Mouse (Mus musculus): ENCODE data around the gene Fam117b.

The Fam117b gene

GRCm38 (mm10) chr1:59912413-59913157, at the start of gene Fam117b:
Gene Fam117b (plus strand): TSS chr1:59913006.
- peak; percentile 100 for DNase-seq (ENCODE audit: low read depth, low spot score)

DNA sequence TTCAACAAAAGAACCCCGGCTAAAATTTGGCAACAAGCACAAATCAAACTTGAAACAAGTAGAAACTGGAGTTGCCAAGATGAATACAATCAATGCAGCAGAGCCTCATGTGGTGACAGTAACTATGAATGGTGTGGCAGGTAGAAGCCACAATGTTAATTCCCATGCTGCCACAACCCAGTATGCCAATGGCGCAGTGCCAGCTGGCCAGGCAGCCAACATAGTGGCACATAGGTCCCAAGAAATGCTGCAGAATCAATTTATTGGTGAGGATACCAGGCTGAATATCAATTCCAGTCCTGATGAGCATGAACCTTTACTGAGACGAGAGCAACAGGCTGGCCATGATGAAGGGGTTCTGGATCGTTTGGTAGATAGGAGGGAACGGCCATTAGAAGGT, 44.8 kb upstream of the Fam117b start:
- no peak for DNase-seq (ENCODE audit: low read depth, low spot score)

- no peak for DNase-seq (ENCODE audit: low read depth, low spot score)
Measured at GRCm38 (mm10) chr1:59874023-59874422, 38.8 kb upstream of the Fam117b start.

DNA sequence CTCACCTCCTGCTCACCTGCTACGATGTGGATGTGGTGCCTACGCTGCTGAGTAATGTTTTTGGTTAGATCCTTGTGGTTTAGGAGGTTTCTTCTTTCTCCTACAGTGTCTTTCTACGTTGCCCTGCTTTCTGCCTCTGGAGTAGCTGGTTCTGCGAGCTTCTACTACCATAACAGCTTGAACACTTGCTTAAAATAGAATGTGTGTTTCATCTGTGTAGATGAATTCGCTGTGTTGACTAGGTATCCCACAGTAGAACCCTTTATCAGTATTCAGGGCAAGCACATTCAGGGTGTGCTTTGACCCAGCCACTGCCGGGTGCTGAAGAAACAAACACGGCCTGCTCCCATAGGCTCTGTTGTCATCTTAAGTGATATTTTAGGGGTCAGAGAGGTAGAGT, 34.7 kb upstream of the Fam117b start:
- no peak for DNase-seq (ENCODE audit: low read depth, low spot score)

- peak; percentile 70 for DNase-seq (ENCODE audit: low read depth, low spot score)
Measured at GRCm38 (mm10) chr1:59883349-59884134, 29.3 kb upstream of the Fam117b start.

DNA sequence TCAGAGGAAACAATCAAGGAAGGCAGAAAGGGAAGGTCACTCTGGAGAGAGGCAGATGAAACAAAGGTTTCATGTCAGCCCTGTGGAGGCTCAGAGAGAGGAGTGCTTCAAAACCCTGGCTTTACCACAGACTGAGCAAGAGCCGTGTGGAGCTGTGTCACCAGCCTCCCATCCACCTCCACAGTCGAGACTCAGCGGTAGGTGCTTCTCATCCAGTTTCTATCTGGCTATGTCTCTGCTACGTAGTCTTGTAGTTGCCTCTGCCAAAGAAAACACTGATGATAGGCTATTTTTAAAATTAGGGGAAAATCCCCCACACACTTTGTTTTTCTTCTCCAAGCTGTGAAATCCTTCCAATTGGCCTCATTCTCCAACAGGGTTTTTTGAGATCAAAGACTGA, 25.9 kb upstream of the Fam117b start:
- no peak for DNase-seq (ENCODE audit: low read depth, low spot score)

DNA sequence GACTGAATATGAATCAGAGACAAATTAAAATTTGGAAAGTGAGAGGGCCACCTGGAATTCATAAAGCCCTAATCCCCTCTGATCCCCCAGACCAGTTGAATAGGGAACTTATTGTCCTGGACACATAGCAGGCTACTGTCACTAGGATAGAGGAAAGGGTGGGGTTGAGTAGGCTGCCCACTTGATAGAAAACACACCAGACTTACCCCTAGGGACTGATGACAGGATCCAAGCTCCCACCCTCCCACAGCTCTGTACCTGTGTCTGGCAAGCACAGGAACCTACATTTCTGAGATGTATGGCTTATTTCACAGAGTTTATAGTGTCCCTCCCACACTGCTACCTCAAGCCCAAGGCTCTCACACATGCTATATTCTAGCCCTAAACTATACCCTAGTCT, 24.8 kb upstream of the Fam117b start:
- DNase-seq (ENCODE audit: low read depth, low spot score), result no peak

DNA sequence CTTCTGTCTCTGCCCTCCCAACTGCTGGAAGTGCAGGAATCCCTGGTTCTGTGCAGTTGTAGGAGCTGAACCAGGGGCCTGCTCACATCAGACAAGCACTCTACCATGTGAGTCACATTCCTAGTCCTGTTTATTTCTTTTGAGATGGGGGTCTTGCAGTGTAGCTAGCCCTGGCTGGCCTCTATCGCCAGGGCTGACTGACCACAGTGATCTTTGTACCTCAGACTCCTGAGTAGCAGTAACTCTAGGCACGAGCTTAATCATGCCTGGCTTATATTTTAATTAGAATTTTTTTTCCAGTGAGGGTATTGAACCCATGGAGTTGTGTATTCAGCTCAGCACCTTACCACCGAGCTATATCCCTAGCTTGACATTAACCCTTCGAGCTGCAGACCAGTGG, 21.6 kb upstream of the Fam117b start:
- DNase-seq (ENCODE audit: low read depth, low spot score), result no peak

GRCm38 (mm10) chr1:59892777-59893176, 20.0 kb upstream of the Fam117b start:
- peak; percentile 48 for DNase-seq (ENCODE audit: low read depth, low spot score)

GRCm38 (mm10) chr1:59894025-59894424, 18.8 kb upstream of the Fam117b start:
- no peak for DNase-seq (ENCODE audit: low read depth, low spot score)

- no peak for DNase-seq (ENCODE audit: low read depth, low spot score)
Measured at GRCm38 (mm10) chr1:59895456-59895855, 17.4 kb upstream of the Fam117b start.

GRCm38 (mm10) chr1:59897147-59897798, 15.5 kb upstream of the Fam117b start:
- no peak for DNase-seq (ENCODE audit: low read depth, low spot score)

- DNase-seq (ENCODE audit: low read depth, low spot score), result no peak
Measured at GRCm38 (mm10) chr1:59899679-59900078, 13.1 kb upstream of the Fam117b start.

GRCm38 (mm10) chr1:59901082-59901876, 11.5 kb upstream of the Fam117b start:
- no peak for DNase-seq (ENCODE audit: low read depth, low spot score)

DNA sequence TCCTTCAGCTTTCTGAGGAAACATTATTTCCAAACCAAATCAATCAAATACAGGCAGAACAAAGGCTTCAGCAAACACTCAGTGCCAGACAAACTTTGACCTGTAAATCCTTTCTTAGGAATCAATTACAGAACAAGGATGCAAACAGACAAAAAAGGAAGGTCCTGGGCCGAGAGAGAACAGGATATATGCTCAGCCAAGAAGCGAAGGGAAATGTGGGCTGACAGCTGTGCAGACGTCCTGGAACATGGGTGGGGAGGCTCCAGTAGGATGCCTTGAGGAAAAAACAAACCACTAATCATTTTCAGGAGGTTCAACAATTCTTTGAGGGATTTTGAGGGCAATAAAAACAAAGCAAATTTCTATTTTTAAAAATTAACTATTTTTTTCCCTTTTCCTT, 10.2 kb upstream of the Fam117b start:
- DNase-seq (ENCODE audit: low read depth, low spot score), result no peak

- DNase-seq (ENCODE audit: low read depth, low spot score), result no peak
Measured at GRCm38 (mm10) chr1:59904630-59905295, 8.0 kb upstream of the Fam117b start.

DNA sequence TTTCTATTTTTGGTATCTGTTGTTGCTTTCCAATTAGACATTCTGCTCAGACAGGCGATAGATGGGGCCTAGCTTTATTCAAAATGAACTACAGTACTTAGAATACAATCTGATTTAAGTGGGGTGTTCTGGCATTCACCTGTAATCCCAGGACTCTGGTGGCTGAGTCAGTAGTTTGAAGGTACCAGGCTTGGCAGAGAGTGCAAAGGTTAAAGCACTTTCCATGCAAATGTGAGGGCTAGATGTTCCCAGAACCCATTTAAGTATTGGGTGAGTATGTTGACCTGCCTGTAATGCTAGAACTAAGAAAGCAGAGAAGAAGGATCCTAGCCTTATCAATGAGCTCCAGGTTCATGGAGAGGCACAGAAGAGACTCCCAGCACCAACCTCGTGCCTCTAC, 6.9 kb upstream of the Fam117b start:
- DNase-seq (ENCODE audit: low read depth, low spot score), result no peak

DNA sequence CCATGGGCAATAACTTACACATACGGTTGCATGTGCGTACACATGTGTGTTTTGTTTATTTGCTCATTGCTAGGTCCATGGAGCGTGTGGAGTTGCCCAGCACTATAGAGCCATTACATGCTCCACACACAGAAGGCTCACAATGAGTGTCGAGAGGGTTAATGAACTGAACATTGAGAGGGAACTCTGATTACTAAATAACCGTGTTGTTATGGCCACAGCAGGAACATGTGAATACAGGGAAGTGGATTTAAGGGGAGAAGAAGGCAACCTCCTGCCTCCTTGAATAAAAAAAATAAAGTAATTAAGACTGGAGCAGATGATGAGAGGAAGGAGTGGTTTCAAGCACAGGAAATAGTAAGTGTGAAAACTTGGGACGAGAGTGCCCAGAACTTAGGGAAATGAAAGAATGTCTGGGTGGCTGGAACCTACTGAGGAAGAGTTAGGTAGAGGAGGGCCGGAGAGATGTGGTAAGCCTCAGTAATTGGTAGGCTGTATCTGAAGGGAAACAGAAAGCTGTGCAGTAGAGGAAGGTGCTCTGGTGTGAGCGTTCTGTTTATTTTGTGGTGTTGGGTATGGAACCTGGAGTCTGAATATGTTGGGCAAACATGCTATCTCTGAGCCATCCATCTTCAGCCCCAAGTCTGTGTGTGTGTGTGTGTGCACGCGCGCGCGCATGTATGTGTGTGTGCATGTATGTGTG, 5.8 kb upstream of the Fam117b start:
- no peak for DNase-seq (ENCODE audit: low read depth, low spot score)

DNA sequence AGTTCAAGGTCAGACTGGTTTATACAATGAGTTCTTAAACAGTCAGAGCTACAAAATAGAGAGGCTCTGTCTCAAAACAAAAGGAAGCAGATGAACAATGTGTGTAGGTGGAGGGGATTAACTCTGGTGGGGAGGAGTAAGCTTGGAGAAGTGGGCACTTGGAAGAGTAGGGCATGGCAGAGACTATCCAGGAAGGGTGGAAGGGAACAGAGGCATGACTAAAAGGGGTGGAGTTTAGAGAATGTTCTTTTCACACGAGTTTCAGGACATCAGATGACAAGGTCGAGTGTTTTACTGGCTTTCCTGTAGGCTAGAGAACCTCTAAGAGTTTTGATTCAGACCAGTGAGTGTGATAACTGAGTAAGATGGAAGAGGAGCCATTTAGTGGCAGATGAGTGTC, 5.1 kb upstream of the Fam117b start:
- peak; percentile 34 for DNase-seq (ENCODE audit: low read depth, low spot score)

DNA sequence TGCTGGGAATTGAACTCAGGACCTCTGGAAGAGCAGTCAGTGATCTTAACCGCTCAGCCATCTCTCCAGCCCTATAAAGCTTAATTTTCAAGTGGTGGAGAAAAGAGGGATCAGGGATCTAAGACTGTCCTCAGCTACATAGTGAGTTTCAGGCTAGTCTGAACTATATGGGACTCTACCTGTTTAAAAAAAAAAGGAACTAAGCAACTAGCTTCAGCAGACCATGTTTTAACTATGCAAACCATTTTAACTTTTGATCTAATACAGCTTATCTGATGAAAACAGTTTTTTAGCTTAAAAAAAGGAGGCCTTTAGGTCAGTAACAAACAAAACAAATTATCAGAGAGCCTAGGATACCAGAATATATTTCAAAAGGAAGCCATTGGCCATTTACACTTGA, 1.9 kb upstream of the Fam117b start:
- DNase-seq (ENCODE audit: low read depth, low spot score), result no peak
